Mouse (Mus musculus) bone marrow macrophage, adult 2 months (primary cell): Measurements from ENCODE around the gene Hes5.

ENCODE experiments used
- CTCF ChIP-seq: IDR thresholded peaks from 2 replicates; pipeline ENCODE4 v1.5.1; 2012; ENCODE audit warnings: low read depth, mild to moderate bottlenecking, low read length, moderate library complexity
- POLR2A ChIP-seq: IDR thresholded peaks from 2 replicates; pipeline ENCODE4 v1.6.1; 2012; ENCODE audit warnings: mild to moderate bottlenecking, low read depth, low read length, borderline replicate concordance

DNA sequence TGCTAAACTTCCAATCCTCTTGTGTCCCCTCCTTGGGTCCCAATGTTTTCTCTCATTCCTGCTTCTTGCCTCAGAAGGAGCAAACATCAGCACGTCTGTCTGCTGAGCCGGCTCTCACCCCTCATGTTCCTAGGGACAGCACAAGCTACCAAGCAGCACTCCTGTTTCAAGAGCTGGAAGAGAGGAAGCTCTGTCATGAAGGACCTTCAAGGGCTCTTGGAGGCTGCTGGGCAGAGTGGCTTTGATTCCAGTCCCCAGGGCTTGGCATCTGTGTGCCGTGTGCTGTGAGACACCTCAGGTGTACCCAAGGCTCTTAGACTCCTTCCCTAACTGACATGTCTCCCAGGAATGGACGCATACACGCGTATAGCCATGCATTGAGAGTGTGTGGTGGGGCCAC is 20.4 kb downstream of the Hes5 start:
- TF ChIP-seq CTCF (no peak), POLR2A (no peak)
